Mouse (Mus musculus): ENCODE data around the gene Gm49387. TPM values are rescaled to one million over a fixed set of nuclear protein-coding genes. Genes with fewer than 3 reads are reported as not detected.
A peak's percentile ranks its signal among the peaks of the same experiment; 100 is the strongest.

Gm49387 gene
- 3.0 and 6.4 TPM in 2 replicates for total RNA-seq (2021)
- long read RNA-seq, experiment 1, partial matches to known transcripts: 1 of 1 reads
- long read RNA-seq, experiment 1, other reads (novel, unspliced or antisense): 0 of 1 reads
- long read RNA-seq, experiment 2: 0 reads

GRCm38 (mm10) chr14:31640346-31640889, at the start of gene Gm49387:
Gene Gm49387, minus strand, starts transcription at chr14:31640878.
- no peak for DNase-seq

DNA sequence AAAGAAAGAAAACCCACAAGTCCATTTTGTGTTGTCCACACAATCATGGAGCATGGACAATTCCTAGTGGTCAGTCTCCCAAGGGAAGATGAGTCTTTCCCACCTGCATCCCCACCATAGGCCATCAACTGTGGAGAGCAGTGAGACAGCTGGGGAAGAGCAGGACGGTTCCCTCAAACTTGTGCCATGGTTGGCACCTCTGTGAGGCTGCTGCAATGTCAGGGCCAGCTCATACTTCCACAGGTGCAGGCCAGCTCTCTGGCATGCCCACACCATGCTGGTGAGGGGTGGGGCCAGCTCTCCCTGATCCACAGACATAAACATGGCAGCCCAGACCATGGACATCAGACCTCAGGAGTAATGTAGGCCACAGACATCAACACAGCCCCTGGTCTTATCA, 45.6 kb upstream of the Gm49387 start:
- no peak for DNase-seq

DNA sequence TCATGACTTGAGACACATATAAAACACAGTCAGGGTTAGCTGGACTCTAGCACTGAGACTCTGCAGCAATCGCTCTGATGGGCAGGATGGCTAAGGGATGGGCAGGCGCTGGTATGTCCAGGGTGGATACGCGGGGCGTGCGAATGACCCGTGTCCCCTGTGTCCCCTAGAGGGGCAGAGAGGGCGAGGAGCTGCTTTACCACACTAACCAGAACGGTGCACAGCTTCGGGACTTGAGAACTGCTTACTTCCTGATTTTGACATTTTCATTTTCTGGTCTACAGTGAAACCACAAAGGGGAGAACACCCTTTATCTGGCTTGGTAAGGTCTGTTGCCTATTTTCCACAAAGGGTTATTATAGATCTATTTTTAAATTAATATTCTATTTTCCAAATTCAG, 45.0 kb upstream of the Gm49387 start:
- DNase-seq: no peak

- no peak for DNase-seq
Observed at GRCm38 (mm10) chr14:31684343-31685040, 43.8 kb upstream of the Gm49387 start.

DNA sequence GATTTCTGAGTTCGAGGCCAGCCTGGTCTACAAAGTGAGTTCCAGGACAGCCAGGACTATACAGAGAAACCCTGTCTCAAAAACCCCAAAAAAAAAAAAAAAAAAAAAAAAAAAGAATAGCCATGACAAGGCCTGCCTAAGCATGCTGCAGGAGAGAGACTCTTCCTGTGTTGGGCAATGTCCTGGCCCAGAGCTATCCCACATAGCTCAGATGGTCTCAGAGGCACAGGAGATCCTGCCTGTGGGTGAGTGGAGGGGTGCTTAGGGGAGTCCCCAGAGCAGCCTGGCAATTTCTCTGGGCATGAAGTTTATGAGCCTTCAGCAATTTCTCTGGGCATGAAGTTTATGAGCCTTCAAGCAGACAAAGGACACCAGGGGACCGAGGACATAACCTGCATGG, 42.9 kb upstream of the Gm49387 start:
- no peak for DNase-seq

- no peak for DNase-seq
Observed at GRCm38 (mm10) chr14:31681931-31682555, 41.4 kb upstream of the Gm49387 start.

DNA sequence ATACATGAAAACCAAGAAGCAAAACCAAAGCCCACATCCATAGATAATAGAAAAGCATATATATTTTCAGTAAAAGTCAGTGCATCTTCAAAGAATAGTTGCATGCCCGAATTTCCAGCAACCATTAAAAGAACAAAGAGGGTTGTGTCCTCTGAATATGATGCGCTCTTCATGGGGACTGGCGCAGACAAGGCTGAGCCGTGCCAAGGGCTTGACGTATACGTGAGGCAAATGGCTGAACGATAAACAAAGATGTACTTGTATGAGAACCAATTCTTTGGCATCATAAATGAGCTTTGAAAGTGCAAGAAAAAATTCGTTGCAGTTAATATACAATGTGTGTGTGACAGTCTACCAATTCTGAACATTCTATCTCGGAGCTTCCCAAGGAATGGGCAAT, 40.6 kb upstream of the Gm49387 start:
- no peak for DNase-seq

DNA sequence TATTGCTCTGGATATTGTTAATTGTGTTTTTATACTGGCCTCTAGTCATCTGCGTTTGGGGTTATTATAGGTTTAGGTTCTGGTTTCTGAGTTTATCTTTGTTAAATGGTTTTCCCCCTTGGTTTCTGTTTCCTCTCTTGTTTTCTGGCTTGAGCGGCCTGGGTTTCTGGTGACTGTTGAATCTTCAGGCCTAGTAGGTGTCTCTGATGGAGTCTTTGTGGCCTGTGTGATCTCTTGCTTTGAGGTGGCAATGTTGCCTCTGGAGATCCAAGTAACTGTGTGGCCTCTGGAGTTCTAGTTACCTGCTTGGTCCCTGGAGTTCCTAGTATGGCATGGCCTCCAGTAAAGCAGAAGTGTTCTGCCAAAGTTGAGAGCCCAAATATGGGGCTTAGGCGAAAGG, 40.0 kb upstream of the Gm49387 start:
- no peak for DNase-seq

GRCm38 (mm10) chr14:31671635-31672320, 31.1 kb upstream of the Gm49387 start:
- no peak for DNase-seq

- peak; percentile 55 for DNase-seq
Observed at GRCm38 (mm10) chr14:31669642-31670490, 29.2 kb upstream of the Gm49387 start.

- peak; percentile 94 for DNase-seq
Observed at GRCm38 (mm10) chr14:31669161-31669611, 28.5 kb upstream of the Gm49387 start.

DNA sequence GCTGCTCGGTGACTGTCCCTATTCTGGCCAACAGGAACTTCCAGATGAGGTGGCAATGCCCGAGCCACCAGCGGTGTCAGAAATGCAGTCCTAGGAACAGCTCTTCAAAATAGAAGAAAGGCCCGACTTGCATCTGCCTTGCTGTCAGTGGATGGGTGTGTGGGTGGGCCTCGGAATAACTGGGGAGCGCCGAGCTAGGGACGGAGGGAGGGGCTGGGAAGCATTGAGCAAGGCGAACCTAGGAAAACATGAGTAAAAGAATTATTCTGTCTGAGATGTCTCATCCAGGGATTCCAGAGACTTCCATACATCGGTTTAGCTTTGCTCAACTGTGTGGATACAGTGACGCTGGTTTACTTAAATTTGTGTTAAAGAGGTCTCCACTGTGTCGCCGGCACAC, 27.6 kb upstream of the Gm49387 start:
- DNase-seq: no peak

- no peak for DNase-seq
Observed at GRCm38 (mm10) chr14:31667741-31668140, 27.1 kb upstream of the Gm49387 start.

DNA sequence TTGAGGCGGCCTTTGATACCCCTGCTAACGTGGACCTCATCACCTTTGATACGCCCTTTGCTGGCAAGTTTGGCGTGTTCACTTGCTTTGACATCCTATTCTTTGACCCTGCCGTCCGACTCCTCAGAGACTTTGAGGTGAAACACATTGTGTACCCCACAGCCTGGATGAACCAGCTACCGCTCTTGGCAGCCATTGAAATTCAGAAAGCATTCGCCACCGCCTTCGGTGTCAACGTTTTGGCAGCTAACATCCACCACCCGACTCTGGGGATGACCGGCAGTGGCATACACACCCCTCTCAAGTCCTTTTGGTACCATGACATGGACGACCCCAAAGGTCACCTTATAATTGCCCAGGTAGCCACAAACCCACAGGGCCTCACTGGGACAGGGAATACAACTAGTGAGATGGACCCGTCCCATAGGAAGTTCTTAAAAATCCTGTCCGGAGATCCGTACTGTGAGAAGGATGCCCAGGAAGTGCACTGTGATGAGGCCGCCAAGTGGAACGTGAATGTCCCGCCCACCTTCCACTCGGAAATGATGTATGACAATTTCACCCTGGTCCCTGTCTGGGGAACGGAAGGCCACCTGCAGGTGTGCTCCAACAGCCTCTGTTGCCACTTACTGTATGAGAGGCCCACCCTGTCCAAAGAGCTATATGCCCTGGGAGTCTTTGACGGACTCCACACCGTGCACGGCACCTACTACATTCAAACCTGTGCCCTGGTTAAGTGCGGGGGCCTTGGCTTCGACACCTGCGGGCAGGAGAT, 26.4 kb upstream of the Gm49387 start:
- no peak for DNase-seq

GRCm38 (mm10) chr14:31665566-31665940, 24.9 kb upstream of the Gm49387 start:
- DNase-seq: no peak

GRCm38 (mm10) chr14:31664903-31665565, 24.4 kb upstream of the Gm49387 start:
- no peak for DNase-seq

DNA sequence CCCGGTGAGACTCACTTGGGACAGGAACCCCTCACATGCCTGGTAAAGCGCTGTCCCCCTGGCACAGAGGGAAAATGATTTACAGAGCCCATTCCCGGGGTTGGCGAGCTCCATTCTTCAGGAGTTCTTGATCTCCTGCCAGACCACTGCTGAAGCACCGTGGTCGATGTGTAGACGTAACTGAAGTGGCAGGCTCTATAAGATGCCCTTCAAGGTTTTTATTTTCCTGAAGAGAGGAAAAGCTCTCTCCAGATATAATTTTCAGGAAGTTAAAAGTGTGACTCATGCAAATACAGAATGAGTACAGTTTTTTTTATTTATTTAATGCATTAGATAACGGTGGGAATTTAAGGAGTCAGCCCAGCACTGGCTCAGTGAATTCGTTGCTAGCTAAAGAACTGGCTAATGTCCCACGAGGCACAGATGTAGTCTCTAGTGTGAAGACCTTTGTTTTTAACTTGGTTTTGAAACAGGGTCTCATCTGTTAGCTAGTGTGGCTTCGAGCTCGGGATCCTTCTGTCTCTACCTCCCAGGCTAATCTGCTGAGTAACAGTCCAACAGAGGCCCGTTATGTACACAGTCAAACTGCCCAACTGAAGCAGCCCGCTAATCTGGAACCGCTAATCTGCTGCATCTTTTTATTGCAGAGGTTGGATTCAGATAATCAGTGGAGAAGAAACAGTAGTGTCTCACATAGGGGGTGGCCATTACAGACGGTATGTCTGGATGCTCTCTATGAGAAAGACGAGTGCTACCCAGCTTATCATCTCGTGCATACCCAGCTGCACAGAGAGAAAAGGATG, 23.6 kb upstream of the Gm49387 start:
- no peak for DNase-seq

DNA sequence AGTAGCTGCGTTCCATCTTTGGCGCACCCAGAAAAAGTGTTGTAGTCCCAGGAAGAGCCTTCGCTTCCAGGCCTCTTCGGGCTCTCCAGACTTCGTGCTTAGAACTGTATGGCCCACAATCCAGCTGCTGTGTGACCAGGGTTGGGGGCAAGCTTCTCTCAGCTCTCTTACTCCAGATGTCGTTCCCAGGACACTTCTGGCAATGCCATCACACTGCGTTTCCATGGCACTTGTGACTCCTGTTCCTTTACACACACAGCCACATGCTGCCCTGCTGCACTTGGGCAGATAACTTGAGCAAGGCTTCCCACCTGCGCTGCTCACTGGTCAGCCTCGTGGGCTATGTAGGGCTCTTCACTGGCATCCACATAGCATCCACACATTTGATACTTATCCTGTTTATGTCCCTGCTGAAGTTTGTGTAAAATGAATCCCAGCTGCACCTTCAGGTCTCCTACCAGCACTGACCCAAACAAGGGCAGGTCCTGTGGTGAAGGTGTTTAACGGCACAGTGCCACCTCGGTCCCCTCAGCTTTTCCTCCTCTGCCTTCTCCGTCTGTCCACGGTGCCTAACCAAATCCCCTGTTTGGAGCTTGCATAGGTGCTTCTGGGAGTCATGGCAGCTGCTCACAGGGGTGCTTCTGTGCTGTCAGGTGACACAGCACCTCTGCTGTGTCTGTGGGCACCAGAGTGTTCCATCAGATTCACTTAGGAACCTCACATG, 22.9 kb upstream of the Gm49387 start:
- no peak for DNase-seq

Data from adrenal gland, postnatal 14 days (tissue).